Mouse (Mus musculus) liver, postnatal 0 days (tissue): ENCODE data around the gene Henmt1. TPM values are rescaled to one million over a fixed set of nuclear protein-coding genes. Genes with fewer than 3 reads are reported as not detected.

Experiments used
- ATAC-seq: fragments of 200-750 bp; cut with Nextera tagmentation; 2 replicates; pipeline ENCODE4 v1.8.0; 2017; ENCODE audit warnings: mild to moderate bottlenecking, moderate library complexity
- DNase-seq: peaks from one replicate; pipeline ENCODE4 v3.0.0-alpha.2; 2016
- H3K27ac ChIP-seq: fragments of 300-500 bp; sonication (generic); 2 replicates; pipeline ENCODE4 v1.5.1; 2014; ENCODE audit warnings: antibody characterized with exemption, moderate library complexity, mild to moderate bottlenecking, low read depth
- H3K27me3 ChIP-seq: fragments of 300-500 bp; sonication (generic); 2 replicates; pipeline ENCODE4 v1.6.1; 2014; ENCODE audit warnings: low read length, control low read depth, mixed read lengths; ENCODE audit not compliant: insufficient read depth
- H3K36me3 ChIP-seq: fragments of 300-500 bp; sonication (generic); replicated peaks from 2 replicates; pipeline ENCODE4 v1.6.1; 2014; ENCODE audit warnings: mild to moderate bottlenecking, control low read depth, low read length, moderate library complexity, mixed read lengths; ENCODE audit not compliant: insufficient read depth
- H3K4me1 ChIP-seq: fragments of 300-500 bp; sonication (generic); 2 replicates; pipeline ENCODE4 v1.6.1; 2014; ENCODE audit warnings: antibody characterized with exemption, mild to moderate bottlenecking, control low read depth; ENCODE audit not compliant: insufficient read depth
- H3K4me2 ChIP-seq: fragments of 300-500 bp; sonication (generic); 2 replicates; pipeline ENCODE4 v1.6.1; 2014; ENCODE audit warnings: low read depth, mild to moderate bottlenecking, low read length, moderate library complexity, mixed read lengths
- H3K4me3 ChIP-seq: fragments of 300-500 bp; sonication (generic); 2 replicates; pipeline ENCODE4 v1.5.1; 2014; ENCODE audit warnings: low read depth, low read length
- H3K9ac ChIP-seq: fragments of 300-500 bp; sonication (generic); replicated peaks from 2 replicates; pipeline ENCODE4 v1.6.1; 2014; ENCODE audit warnings: mild to moderate bottlenecking, moderate library complexity
- H3K9me3 ChIP-seq: fragments of 300-500 bp; sonication (generic); 2 replicates; pipeline ENCODE4 v1.6.1; 2016; ENCODE audit warnings: mild to moderate bottlenecking, control low read depth, low read length, mixed read lengths
- CTCF ChIP-seq: sonication (generic); IDR thresholded peaks from 2 replicates; pipeline ENCODE4 v1.5.1; 2016; ENCODE audit warnings: antibody characterized with exemption, low read depth
- EP300 ChIP-seq: IDR thresholded peaks from 2 replicates; pipeline ENCODE4 v1.6.1; 2016; ENCODE audit warnings: antibody characterized with exemption, low read depth, mild to moderate bottlenecking
- WGBS: fragments of 180-500 bp; shearing (Covaris S2); extraction: QIAGEN DNeasy Blood & Tissue Kit; methylation state at CpG from one replicate; pipeline ENCODE4 v1.1.7; 2014; ENCODE audit not compliant: insufficient replicate concordance; 5-methylcytosine and 5-hydroxymethylcytosine counted together
- polyA plus RNA-seq: library from polyadenylated mRNA; unstranded; fragments of >200 nt; fragmentation: Nextera tagmentation; extraction: Ambion mirVana; gene quantifications from 2 replicates; pipeline ENCODE4 v1.2.1, GENCODE M21; 2015

Gene Henmt1
- polyA plus RNA-seq, 1 experiment from 2014 or later = not detected

DNA sequence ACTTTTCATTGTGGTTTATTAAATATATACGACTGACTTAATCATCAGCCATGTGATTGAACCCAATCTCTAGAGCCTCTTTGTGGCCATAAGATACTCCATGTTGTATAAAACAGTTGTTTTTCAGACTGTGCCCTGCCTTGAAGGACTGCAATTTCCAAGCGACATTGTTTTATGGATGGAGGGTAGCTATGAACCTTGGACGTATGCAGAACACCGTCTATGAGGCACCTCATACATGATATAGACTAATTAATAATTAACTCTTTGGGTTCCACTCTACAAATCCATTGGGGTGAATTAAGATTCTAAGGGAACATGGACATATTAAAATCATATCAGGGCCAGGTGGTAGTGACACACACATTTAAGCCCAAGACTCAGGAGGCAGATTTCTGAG is 14.0 kb upstream of the Henmt1 start:
- no peak for TF ChIP-seq EP300
- no peak for TF ChIP-seq CTCF
- H3K27me3 ChIP-seq = no peaks in the 10 kb centered on the region
- no peak overlapping the region for H3K4me2 ChIP-seq
- ATAC-seq (no peak), DNase-seq (no peak)
- no peak overlapping the region for H3K9ac ChIP-seq
- H3K9me3 ChIP-seq = no peaks in the 10 kb centered on the region
- no peaks in the 10 kb centered on the region for H3K36me3 ChIP-seq
- WGBS = 72% methylated on average over 4 of the region's 4 CpGs
- H3K4me3 ChIP-seq = no peak overlapping the region
- no peak overlapping the region for H3K27ac ChIP-seq
- H3K4me1 ChIP-seq = no peaks in the 10 kb centered on the region

DNA sequence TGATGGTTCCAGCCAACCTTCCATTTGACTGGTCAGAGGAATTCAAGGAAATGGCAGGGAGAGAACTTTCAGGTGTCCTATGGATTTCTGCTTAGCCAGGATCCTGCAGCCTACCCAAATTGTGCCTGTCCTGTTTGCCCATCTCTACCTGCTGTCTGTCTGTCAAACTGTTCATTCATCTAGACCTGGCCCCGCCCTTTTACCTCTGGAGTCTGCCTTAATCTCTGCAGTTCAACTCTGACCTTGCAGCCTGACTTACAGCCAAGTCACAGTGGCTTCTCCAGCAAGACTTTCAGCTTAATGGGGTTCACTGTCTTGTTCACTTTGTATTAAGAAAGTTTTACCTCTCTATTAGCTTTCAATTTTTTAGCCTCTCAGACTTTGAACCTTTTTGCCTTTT is 13.4 kb upstream of the Henmt1 start:
- no peak for DNase-seq
- H3K27ac ChIP-seq = no peak overlapping the region
- TF ChIP-seq CTCF (no peak), EP300 (no peak)
- H3K4me3 ChIP-seq = no peak overlapping the region
- no peaks in the 10 kb centered on the region for H3K4me1 ChIP-seq
- no peak for ATAC-seq
- H3K9ac ChIP-seq = no peak overlapping the region
- no peak overlapping the region for H3K4me2 ChIP-seq
- H3K9me3 ChIP-seq = no peaks in the 10 kb centered on the region
- 71% methylated on average over 1 of the region's 1 CpGs for WGBS
- no peaks in the 10 kb centered on the region for H3K27me3 ChIP-seq
- H3K36me3 ChIP-seq = no peaks in the 10 kb centered on the region

DNA sequence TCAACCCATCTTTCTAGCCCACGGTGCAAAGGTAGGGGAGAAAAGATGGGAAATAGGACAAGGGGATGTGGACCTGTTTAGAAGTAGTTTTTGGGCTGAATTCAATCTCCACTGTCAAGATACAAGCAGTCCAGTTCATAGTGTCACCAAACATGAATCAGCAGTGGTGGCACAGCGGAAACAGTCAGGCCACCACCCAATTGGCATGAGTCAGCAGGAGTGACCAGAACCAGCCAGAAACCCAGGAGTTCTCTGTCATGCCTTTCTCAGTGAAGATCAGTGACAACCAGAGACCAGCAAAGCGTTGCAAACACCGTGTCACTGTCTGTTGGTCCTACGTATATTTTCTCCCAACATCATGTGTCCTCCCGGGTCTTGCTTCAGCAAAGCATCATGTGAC is 6.1 kb upstream of the Henmt1 start:
- H3K36me3 ChIP-seq = no peaks in the 10 kb centered on the region
- H3K4me1 ChIP-seq = no peaks in the 10 kb centered on the region
- no peak overlapping the region for H3K27ac ChIP-seq
- no peak overlapping the region for H3K4me2 ChIP-seq
- H3K27me3 ChIP-seq = no peaks in the 10 kb centered on the region
- no peak for ATAC-seq
- no peaks in the 10 kb centered on the region for H3K9me3 ChIP-seq
- H3K4me3 ChIP-seq = no peak overlapping the region
- WGBS = 84% methylated on average over 6 of the region's 6 CpGs
- H3K9ac ChIP-seq = no peak overlapping the region
- DNase-seq = no peak
- no peak for TF ChIP-seq CTCF
- TF ChIP-seq EP300 = no peak

DNA sequence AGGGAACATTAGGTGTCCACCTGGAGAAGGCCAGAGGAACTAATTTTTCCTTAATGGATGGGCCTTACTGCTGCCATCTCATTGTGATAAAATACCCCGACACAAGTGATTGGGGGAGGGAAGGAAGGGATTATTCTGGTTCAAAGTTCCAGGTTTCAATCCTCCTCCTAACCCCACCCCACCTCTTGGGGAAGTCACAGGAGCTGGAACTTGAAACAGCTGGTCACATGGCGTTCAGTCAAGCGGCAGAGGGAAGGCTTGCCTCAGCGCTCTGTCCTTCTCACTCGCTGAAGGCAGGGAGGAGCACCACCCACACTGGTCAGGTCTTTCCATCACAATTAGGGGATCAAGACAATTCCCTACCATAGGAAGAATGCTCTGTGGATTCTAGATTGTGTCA is 982 bp upstream of the Henmt1 start:
- 91% methylated on average over 5 of the region's 5 CpGs for WGBS
- Histone ChIP-seq H3K9ac (no peak overlapping the region), H3K4me1 (no peaks in the 10 kb centered on the region; the same call in 1 of the 2 replicates), H3K36me3 (no peaks in the 10 kb centered on the region), H3K4me2 (no peak overlapping the region), H3K4me3 (no peak overlapping the region), H3K27ac (no peak overlapping the region), H3K9me3 (no peaks in the 10 kb centered on the region), H3K27me3 (no peaks in the 10 kb centered on the region)
- ATAC-seq (no peak), DNase-seq (no peak)
- no peak for TF ChIP-seq EP300
- TF ChIP-seq CTCF = no peak

DNA sequence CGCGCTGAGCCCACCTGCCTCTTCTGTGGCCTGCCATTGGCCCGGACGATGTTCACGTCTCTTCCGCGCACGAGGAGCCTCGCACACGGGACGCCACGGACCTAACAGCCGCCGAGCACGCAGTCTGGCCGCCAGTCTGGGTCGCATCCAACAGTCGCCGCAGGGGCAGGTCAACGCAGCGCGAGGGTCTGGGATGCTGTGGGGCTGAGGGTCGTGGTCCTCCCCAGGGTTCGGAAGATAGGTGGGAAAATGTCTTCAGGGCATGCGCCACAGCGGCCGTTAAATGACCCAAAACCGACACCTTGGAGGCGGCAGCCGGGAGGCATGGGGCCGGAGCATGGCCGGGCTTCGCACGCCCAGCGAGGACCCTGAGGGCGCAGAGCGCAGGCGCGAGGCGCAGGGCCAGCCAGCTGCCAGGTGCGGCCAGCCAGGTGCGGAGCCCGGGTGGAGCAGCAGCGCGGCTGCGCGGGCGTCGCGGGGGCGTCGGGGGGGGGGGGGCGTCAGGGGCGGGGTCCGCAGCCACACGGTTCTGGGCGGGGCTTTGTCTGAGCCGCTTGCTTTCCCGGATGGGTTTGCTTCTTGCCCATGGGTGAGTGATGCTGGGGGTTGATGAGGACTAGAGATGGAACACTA is 444 bp downstream of the Henmt1 start, which contains the start of gene Gm9857:
Gene Gm9857 (minus strand): TSS at position 445 of the 633 bp plus-strand sequence.
- Histone ChIP-seq H3K4me2 (peak within 1 kb of the TSS; percentile 18; the same call in 1 of the 2 replicates), H3K9ac (no peak within 1 kb of the TSS), H3K27me3 (no peaks in the 10 kb centered on the region), H3K36me3 (no peaks in the 10 kb centered on the region), H3K9me3 (no peaks in the 10 kb centered on the region), H3K27ac (no peak within 1 kb of the TSS), H3K4me1 (no peaks in the 10 kb centered on the region; the same call in 1 of the 2 replicates), H3K4me3 (no peak within 1 kb of the TSS)
- TF ChIP-seq EP300 (no peak), CTCF (no peak)
- ATAC-seq = no peak
- DNase-seq = no peak
- WGBS = 58% methylated on average over 42 of the region's 59 CpGs

DNA sequence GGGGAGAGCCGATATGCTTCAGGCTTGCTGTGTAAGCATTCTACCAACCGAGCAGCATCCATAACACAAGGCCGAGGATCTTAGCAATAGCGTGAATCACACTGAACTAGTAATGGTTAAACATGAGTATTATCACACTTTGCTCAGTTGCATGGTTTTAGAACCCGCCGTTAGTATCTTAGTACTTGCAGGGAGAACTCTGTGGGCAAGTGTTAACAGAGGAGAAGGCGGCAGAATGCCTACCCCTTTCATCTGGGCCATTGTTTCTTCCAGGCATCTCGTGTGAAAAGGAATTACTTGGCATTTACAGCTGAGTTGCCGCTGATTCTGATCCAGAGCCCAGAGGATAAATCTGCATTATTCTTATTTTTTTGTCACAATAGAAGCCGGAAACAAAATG is 1.3 kb downstream of the Henmt1 start:
- H3K4me1 ChIP-seq = no peaks in the 10 kb centered on the region; the same call in 1 of the 2 replicates
- H3K36me3 ChIP-seq = no peaks in the 10 kb centered on the region
- H3K27ac ChIP-seq = no peak overlapping the region
- H3K4me3 ChIP-seq = no peak overlapping the region
- no peak overlapping the region for H3K9ac ChIP-seq
- 85% methylated on average over 10 of the region's 10 CpGs for WGBS
- H3K27me3 ChIP-seq = no peaks in the 10 kb centered on the region
- ATAC-seq (no peak), DNase-seq (no peak)
- no peak for TF ChIP-seq CTCF
- no peak for TF ChIP-seq EP300
- no peaks in the 10 kb centered on the region for H3K9me3 ChIP-seq
- H3K4me2 ChIP-seq = no peak overlapping the region

DNA sequence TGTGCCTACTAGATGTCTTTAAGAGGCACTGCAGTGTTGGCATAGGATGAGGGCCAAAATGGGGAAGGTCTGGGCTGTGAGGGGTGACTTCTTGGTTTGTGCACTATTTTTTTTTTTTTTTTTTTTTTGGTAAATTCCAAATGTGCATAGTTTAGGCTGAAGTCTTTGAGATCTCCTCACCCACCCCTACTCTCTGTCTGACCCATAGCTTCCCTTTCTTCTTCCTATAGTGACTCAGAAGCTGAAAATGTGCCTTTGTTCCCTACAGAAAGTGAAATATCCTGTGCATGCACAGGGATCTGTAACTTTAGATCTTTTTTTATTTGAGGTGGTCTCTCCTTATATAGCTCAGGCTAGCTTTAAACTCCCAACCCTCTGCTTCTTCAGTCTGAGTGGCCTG is 18.3 kb downstream of the Henmt1 start:
- Histone ChIP-seq H3K9ac (no peak overlapping the region), H3K4me2 (no peak overlapping the region), H3K4me3 (no peak overlapping the region), H3K4me1 (no peaks in the 10 kb centered on the region), H3K36me3 (no peaks in the 10 kb centered on the region), H3K9me3 (no peaks in the 10 kb centered on the region), H3K27me3 (no peaks in the 10 kb centered on the region), H3K27ac (no peak overlapping the region)
- TF ChIP-seq EP300 = no peak
- TF ChIP-seq CTCF = no peak
- DNase-seq (no peak), ATAC-seq (no peak)
